Mouse (Mus musculus): ENCODE results near the gene Sgsh. TPM values are rescaled to one million over a fixed set of nuclear protein-coding genes. Genes with fewer than 3 reads are reported as not detected.

The Sgsh gene
- total and polyA plus RNA-seq, 3 experiments: 0.12 to 0.25 TPM; not detected in 1

GRCm38 (mm10) chr11:119354798-119355442 is 416 bp downstream of the Sgsh start (continued):
- TF ChIP-seq KAT2A (conservative IDR thresholded peaks at IDR 0.05; ENCODE audit: low read depth, low read length) (no peak), RAD21 (IDR thresholded peaks at IDR 0.05; ENCODE audit: low read depth, low read length) (no peak), MYB (IDR thresholded peaks at IDR 0.05; ENCODE audit: low read depth, low read length) (no peak)

GRCm38 (mm10) chr11:119353946-119354345 is 1.4 kb downstream of the Sgsh start:
- Histone ChIP-seq H3K27me3 (ENCODE audit: control insufficient read depth in 1 of 2, insufficient read depth in 2 of 2, low read length in 2 of 2) (peaks cover 2 to 4% of the 10 kb centered on the region in 2 experiments; a peak in 3 of 4 replicates), H3K4me1 (ENCODE audit: control insufficient read depth in 1 of 2, insufficient read depth in 2 of 2, low read length in 2 of 2) (peaks cover 5 to 11% of the 10 kb centered on the region in 2 experiments)

GRCm38 (mm10) chr11:119352113-119352512 is 3.2 kb downstream of the Sgsh start:
- H3K27ac ChIP-seq (ENCODE audit: control insufficient read depth, low read depth, low read length): no peak overlapping the region
- peaks cover 0 to 5% of the 10 kb centered on the region in 2 experiments; a peak in 2 of 4 replicates for H3K36me3 ChIP-seq (ENCODE audit: control insufficient read depth in 1 of 2, insufficient read depth in 2 of 2, low read length in 2 of 2)
- H3K4me3 ChIP-seq (ENCODE audit: control insufficient read depth in 1 of 2, insufficient read depth in 1 of 2, low read depth in 2 of 2, low read length in 2 of 2): no peak overlapping the region
- TF ChIP-seq TAL1 (IDR thresholded peaks at IDR 0.05; ENCODE audit: low read length) (no peak), ZKSCAN1 (IDR thresholded peaks at IDR 0.05; ENCODE audit: low read depth, low read length) (no peak), CHD2 (IDR thresholded peaks at IDR 0.05; ENCODE audit: low read length) (no peak), GABPA (IDR thresholded peaks at IDR 0.05; ENCODE audit: low read depth, low read length) (no peak), USF1 (IDR thresholded peaks at IDR 0.05; ENCODE audit: low read depth, low read length) (peak; percentile 29; the same call in 1 of the 2 replicates)
- H3K9me3 ChIP-seq (replicated peaks; ENCODE audit: insufficient read depth, low read length): no peaks in the 10 kb centered on the region
- H3K9ac ChIP-seq (ENCODE audit: control insufficient read depth, low read depth, low read length, poor library complexity, severe bottlenecking): no peak overlapping the region
- H3K4me1 ChIP-seq (ENCODE audit: control insufficient read depth in 1 of 2, insufficient read depth in 2 of 2, low read length in 2 of 2): peaks cover 5 to 18% of the 10 kb centered on the region in 2 experiments
- peaks cover 2 to 4% of the 10 kb centered on the region in 2 experiments; a peak in 3 of 4 replicates for H3K27me3 ChIP-seq (ENCODE audit: control insufficient read depth in 1 of 2, insufficient read depth in 2 of 2, low read length in 2 of 2)
- no peaks in the 10 kb centered on the region for H3K79me2 ChIP-seq (ENCODE audit: control insufficient read depth, insufficient read depth, low read length, poor library complexity)
- DNase-seq (ENCODE audit: low read depth, low spot score): peak; percentile 42

More at GRCm38 (mm10) chr11:119353946-119354345, 1.4 kb downstream of the Sgsh start:
- no peak for DNase-seq (ENCODE audit: low read depth, low spot score)
- Histone ChIP-seq H3K9me3 (replicated peaks; ENCODE audit: insufficient read depth, low read length) (no peaks in the 10 kb centered on the region), H3K36me3 (ENCODE audit: control insufficient read depth in 1 of 2, insufficient read depth in 2 of 2, low read length in 2 of 2) (peaks cover 0 to 5% of the 10 kb centered on the region in 2 experiments; a peak in 2 of 4 replicates), H3K9ac (ENCODE audit: control insufficient read depth, low read depth, low read length, poor library complexity, severe bottlenecking) (no peak overlapping the region), H3K27ac (ENCODE audit: control insufficient read depth, low read depth, low read length) (no peak overlapping the region), H3K4me3 (ENCODE audit: control insufficient read depth in 1 of 2, insufficient read depth in 1 of 2, low read depth in 2 of 2, low read length in 2 of 2) (no peak overlapping the region), H3K79me2 (ENCODE audit: control insufficient read depth, insufficient read depth, low read length, poor library complexity) (no peaks in the 10 kb centered on the region)
- TF ChIP-seq CHD2 (IDR thresholded peaks at IDR 0.05; ENCODE audit: low read length) (no peak), NELFE (IDR thresholded peaks at IDR 0.05; ENCODE audit: low read depth, low read length) (no peak), USF1 (IDR thresholded peaks at IDR 0.05; ENCODE audit: low read depth, low read length) (no peak), NRF1 (IDR thresholded peaks at IDR 0.05; ENCODE audit: insufficient read depth, low read depth, low read length, poor library complexity, severe bottlenecking) (no peak), SIN3A (IDR thresholded peaks at IDR 0.05; ENCODE audit: low read length) (no peak), MYB (IDR thresholded peaks at IDR 0.05; ENCODE audit: low read depth, low read length) (no peak), MYC (IDR thresholded peaks at IDR 0.05; ENCODE audit: low read depth, low read length) (no peak), TBP (IDR thresholded peaks at IDR 0.05; ENCODE audit: low read depth, low read length) (no peak), POLR2A (IDR thresholded peaks at IDR 0.05; ENCODE audit: control insufficient read depth in 1 of 2, insufficient read depth in 1 of 2, low read depth in 1 of 2, low read length in 2 of 2, poor library complexity in 1 of 2) (no peak), HCFC1 (IDR thresholded peaks at IDR 0.05; ENCODE audit: low read depth, low read length) (no peak), POLR2AphosphoS5 (IDR thresholded peaks at IDR 0.05; ENCODE audit: borderline replicate concordance, low read depth, low read length) (no peak), MEF2A (IDR thresholded peaks at IDR 0.05; ENCODE audit: extremely low read depth, insufficient replicate concordance, low read depth, low read length, poor library complexity, severe bottlenecking) (no peak), KAT2A (conservative IDR thresholded peaks at IDR 0.05; ENCODE audit: low read depth, low read length) (no peak), POLR2AphosphoS2 (IDR thresholded peaks at IDR 0.05; ENCODE audit: low read length) (no peak), ELF1 (IDR thresholded peaks at IDR 0.05; ENCODE audit: low read depth, low read length) (no peak), ZNF384 (IDR thresholded peaks at IDR 0.05; ENCODE audit: low read depth, low read length) (no peak), ZMIZ1 (IDR thresholded peaks at IDR 0.05; ENCODE audit: low read depth, low read length) (no peak), RAD21 (IDR thresholded peaks at IDR 0.05; ENCODE audit: low read depth, low read length) (no peak), ZKSCAN1 (IDR thresholded peaks at IDR 0.05; ENCODE audit: low read depth, low read length) (no peak)
